Mouse (Mus musculus) myocyte (in vitro differentiated cells): ENCODE measurements around the gene Rcc2. TPM values are rescaled to one million over a fixed set of nuclear protein-coding genes. Genes with fewer than 3 reads are reported as not detected.

Experiments
- H3K27me3 ChIP-seq: one replicate; pipeline ENCODE4 v1.6.1; 2011; ENCODE audit not compliant: control insufficient read depth, insufficient read depth, insufficient read length
- H3K36me3 ChIP-seq: one replicate; pipeline ENCODE4 v1.6.1; 2011; ENCODE audit not compliant: control insufficient read depth, insufficient read depth
- H3K4me2 ChIP-seq: one replicate; pipeline ENCODE4 v1.6.1; 2011; ENCODE audit warnings: low read depth, control low read depth
- H3K4me3 ChIP-seq: one replicate; pipeline ENCODE4 v1.5.1; 2011; ENCODE audit warnings: mild to moderate bottlenecking, control low read depth, moderate library complexity
- H3K79me2 ChIP-seq: one replicate; pipeline ENCODE4 v1.6.1; 2011; ENCODE audit not compliant: control insufficient read depth, insufficient read depth
- H3ac ChIP-seq: one replicate; pipeline ENCODE4 v1.6.1; 2011; ENCODE audit not compliant: control insufficient read depth, insufficient read length
- CEBPB ChIP-seq: IDR thresholded peaks from 2 replicates; pipeline ENCODE4 v1.6.1; 2011; ENCODE audit warnings: mild to moderate bottlenecking, moderate library complexity; ENCODE audit not compliant: poor library complexity, insufficient read depth, severe bottlenecking
- E2F4 ChIP-seq: IDR thresholded peaks from one replicate; pipeline ENCODE4 v1.6.1; 2011; ENCODE audit warnings: mild to moderate bottlenecking, control low read depth, moderate library complexity; ENCODE audit not compliant: insufficient read depth
- MAX ChIP-seq: IDR thresholded peaks from one replicate; pipeline ENCODE4 v1.6.1; 2011; ENCODE audit warnings: low read depth, mild to moderate bottlenecking, control low read depth
- MYOD1 ChIP-seq, 3 experiments: IDR thresholded peaks; one replicate each; pipeline ENCODE4 v1.6.1; 2011; ENCODE audit warnings: control low read depth in 2 of 3, low read depth in 2 of 3, mild to moderate bottlenecking in 2 of 3, moderate library complexity in 1 of 3; ENCODE audit not compliant: insufficient read length in 2 of 3, control insufficient read depth in 1 of 3
- MYOG ChIP-seq, 3 experiments: IDR thresholded peaks; one replicate each; pipeline ENCODE4 v1.6.1; 2011; ENCODE audit warnings: control low read depth in 2 of 3, low read depth in 2 of 3, mild to moderate bottlenecking in 2 of 3; ENCODE audit not compliant: insufficient read length in 2 of 3, control insufficient read depth in 1 of 3, insufficient read depth in 1 of 3
- POLR2A ChIP-seq: IDR thresholded peaks from one replicate; pipeline ENCODE4 v1.6.1; 2011; ENCODE audit warnings: low read depth, mild to moderate bottlenecking, control low read depth, moderate library complexity; ENCODE audit not compliant: insufficient read length
- POLR2AphosphoS2 ChIP-seq: IDR thresholded peaks from one replicate; pipeline ENCODE4 v1.6.1; 2011; ENCODE audit warnings: low read depth, control low read depth; ENCODE audit not compliant: insufficient read length
- TCF12 ChIP-seq: IDR thresholded peaks from one replicate; pipeline ENCODE4 v1.6.1; 2011; ENCODE audit warnings: mild to moderate bottlenecking, control low read depth; ENCODE audit not compliant: poor library complexity, insufficient read depth, severe bottlenecking
- TCF3 ChIP-seq: IDR thresholded peaks from one replicate; pipeline ENCODE4 v1.6.1; 2011; ENCODE audit warnings: low read depth, control low read depth; ENCODE audit not compliant: insufficient read length
- USF1 ChIP-seq: IDR thresholded peaks from one replicate; pipeline ENCODE4 v1.6.1; 2011; ENCODE audit warnings: low read depth, mild to moderate bottlenecking, control low read depth, moderate library complexity
- polyA plus RNA-seq: library from polyadenylated mRNA; unstranded; fragments of >200 nt; fragmentation: generic; extraction: Trizol; gene quantifications from one replicate; pipeline ENCODE4 v1.2.1, GENCODE M21; 2012; ENCODE audit warnings: missing spikeins

Rcc2 gene
- 167 TPM for polyA plus RNA-seq

DNA sequence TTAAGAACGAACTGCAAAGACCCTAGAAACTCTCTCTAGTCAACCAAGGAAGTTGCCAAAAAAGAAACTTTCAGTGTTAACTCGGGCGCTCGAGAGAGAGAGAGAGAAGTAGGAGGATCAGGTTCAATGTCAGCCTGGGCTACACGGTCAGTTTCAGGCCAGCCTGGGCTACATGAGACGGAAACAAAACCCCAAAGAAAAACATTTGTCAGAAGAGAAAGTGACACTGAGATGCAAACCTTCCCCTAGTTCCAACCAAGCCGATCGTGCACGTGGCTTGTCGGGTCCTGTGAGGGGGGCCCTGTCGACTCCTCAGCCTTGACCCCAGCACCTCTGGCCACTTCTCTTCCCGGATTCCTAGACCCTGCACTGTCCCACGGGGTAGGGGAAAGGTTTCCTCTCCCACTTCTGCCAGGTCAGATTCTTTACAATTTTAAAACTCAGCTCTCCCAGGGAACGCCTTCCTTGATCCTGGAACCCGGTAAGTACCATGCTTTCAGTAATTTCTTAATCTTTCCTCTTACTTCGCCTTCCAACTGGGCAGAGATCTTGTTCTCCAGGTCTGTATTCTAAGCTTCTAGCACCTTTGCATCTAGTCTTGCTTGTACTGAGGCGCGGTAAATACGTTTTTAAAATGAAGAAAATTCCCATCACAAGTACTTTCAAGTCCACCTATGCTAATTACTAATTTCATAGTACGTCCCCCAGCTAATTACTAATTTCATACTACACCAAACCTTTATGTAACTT is at the start of gene Rcc2:
Rcc2 (plus strand) TSS at position 273 of the 750 bp plus-strand sequence.
- peak within 1 kb of the TSS; percentile 83 for H3K4me2 ChIP-seq
- H3ac ChIP-seq = peak within 1 kb of the TSS; percentile 84
- peak within 1 kb of the TSS; percentile 51 for H3K4me3 ChIP-seq
- H3K79me2 ChIP-seq = peaks cover 27% of the 10 kb centered on the region
- H3K36me3 ChIP-seq = no peaks in the 10 kb centered on the region
- TF ChIP-seq MAX (no peak), MYOD1 (IDR thresholded peaks at IDR 0.05; ENCODE audit: control insufficient read depth in 1 of 3, insufficient read length in 2 of 3, low read depth in 2 of 3) (no peak), MYOG (IDR thresholded peaks at IDR 0.05; ENCODE audit: control insufficient read depth in 1 of 3, insufficient read depth in 1 of 3, insufficient read length in 2 of 3, low read depth in 2 of 3) (no peak), POLR2A (peak; percentile 56), E2F4 (no peak), CEBPB (no peak), POLR2AphosphoS2 (peak; percentile 83)
- H3K27me3 ChIP-seq = no peaks in the 10 kb centered on the region

- no peaks in the 10 kb centered on the region for H3K27me3 ChIP-seq
- H3K36me3 ChIP-seq = no peaks in the 10 kb centered on the region
- H3ac ChIP-seq = no peak overlapping the region
- peak overlapping the region; percentile 48 for H3K4me2 ChIP-seq
- H3K4me3 ChIP-seq = no peak overlapping the region
- no peaks in the 10 kb centered on the region for H3K79me2 ChIP-seq
- TF ChIP-seq USF1 (peak; percentile 89), POLR2A (no peak), E2F4 (no peak), MYOD1 (IDR thresholded peaks at IDR 0.05; ENCODE audit: control insufficient read depth in 1 of 3, insufficient read length in 2 of 3, low read depth in 2 of 3) (no peak)
These were observed 46.3 kb upstream of the Rcc2 start for GRCm38 (mm10) chr4:140653835-140654583.

DNA sequence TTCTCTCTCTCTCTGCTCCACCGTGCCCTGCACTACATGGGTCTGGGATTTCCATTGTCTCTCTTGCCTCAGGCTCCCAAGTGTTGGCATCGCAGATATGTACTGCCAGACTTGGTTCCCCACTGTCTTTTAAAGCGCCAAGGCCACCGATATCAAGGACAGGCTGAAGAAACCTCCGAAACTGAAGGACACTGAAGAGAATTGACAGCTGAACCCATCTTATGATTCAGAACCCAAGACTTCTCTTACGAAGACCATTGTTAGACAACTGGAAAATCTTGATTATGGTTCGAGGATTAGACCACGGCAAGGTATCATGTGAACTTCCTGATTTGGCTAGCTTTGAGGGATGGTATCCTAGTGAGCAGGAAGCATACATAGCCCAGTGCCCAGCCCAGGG is 45.5 kb upstream of the Rcc2 start:
- TF ChIP-seq MYOD1 (IDR thresholded peaks at IDR 0.05; ENCODE audit: control insufficient read depth in 1 of 3, insufficient read length in 2 of 3, low read depth in 2 of 3) = peak; percentile 70 to 77 (median 71)
- no peak for TF ChIP-seq POLR2A
- Histone ChIP-seq H3K27me3 (no peaks in the 10 kb centered on the region), H3K4me3 (no peak overlapping the region), H3K4me2 (peak overlapping the region; percentile 48), H3K79me2 (no peaks in the 10 kb centered on the region), H3K36me3 (no peaks in the 10 kb centered on the region), H3ac (no peak overlapping the region)

- H3K79me2 ChIP-seq = no peaks in the 10 kb centered on the region
- peak overlapping the region; percentile 85 for H3K4me2 ChIP-seq
- no peaks in the 10 kb centered on the region for H3K36me3 ChIP-seq
- H3K27me3 ChIP-seq = no peaks in the 10 kb centered on the region
- TF ChIP-seq E2F4 (no peak), POLR2AphosphoS2 (no peak), MYOD1 (IDR thresholded peaks at IDR 0.05; ENCODE audit: control insufficient read depth in 1 of 3, insufficient read length in 2 of 3, low read depth in 2 of 3) (no peak), POLR2A (no peak), MYOG (IDR thresholded peaks at IDR 0.05; ENCODE audit: control insufficient read depth in 1 of 3, insufficient read depth in 1 of 3, insufficient read length in 2 of 3, low read depth in 2 of 3) (no peak)
- H3ac ChIP-seq = no peak overlapping the region
- H3K4me3 ChIP-seq = no peak overlapping the region
These were observed 43.8 kb upstream of the Rcc2 start for GRCm38 (mm10) chr4:140656529-140656928.

DNA sequence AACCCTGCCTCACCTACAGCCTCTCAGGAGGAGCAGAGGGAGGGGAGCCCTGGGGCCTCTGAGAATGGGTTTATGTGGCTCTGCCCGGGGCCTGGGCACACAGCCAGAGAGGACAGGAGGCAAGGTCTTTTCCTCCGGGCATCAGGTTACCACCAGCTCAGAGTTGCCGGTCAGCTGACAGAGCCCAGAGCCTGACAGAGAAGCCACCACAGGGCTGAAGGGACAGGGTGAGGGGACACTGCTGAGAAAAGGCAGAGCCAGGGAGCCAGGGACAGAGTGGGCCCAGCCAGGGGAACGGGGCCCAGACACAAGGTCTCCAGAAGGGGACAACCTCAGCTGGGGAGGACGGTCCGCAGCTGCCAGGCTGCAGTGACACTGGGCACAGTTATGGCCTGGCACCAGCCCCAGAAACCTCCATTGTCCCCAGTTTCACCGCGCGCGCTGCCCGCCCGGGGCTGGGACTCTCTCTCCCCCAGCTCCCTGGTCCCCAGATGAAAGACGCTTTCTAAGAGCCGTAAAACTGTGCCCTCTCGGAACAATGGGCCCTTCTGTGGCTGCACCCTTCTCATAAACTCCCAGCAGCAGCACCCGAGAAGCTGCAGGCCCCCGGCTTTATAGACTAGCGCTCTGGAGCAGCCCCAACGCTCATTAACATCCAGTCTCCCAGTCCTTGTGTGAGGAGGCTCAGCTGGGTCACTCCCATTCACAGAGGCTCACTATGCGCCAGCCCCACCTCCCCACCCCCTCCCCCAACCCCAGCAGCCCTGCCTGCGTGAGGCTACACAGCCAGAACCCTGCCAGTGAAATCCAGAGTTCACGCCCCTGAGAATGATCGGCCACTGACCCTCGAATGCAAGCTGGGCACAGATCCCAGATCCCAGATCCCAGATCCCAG is 42.4 kb upstream of the Rcc2 start:
- H3K36me3 ChIP-seq = no peaks in the 10 kb centered on the region
- peak overlapping the region; percentile 2 for H3ac ChIP-seq
- H3K4me2 ChIP-seq = peak overlapping the region; percentile 85
- peak in 2 of 3 experiments; percentile 46 to 70 for TF ChIP-seq MYOG (IDR thresholded peaks at IDR 0.05; ENCODE audit: control insufficient read depth in 1 of 3, insufficient read depth in 1 of 3, insufficient read length in 2 of 3, low read depth in 2 of 3)
- TF ChIP-seq POLR2AphosphoS2 = peak; percentile 78
- peak; percentile 73 for TF ChIP-seq POLR2A
- no peak for TF ChIP-seq TCF3
- TF ChIP-seq USF1 = peak; percentile 73
- no peak for TF ChIP-seq TCF12
- no peak for TF ChIP-seq MAX
- peak in 2 of 3 experiments; percentile 33 to 66 for TF ChIP-seq MYOD1 (IDR thresholded peaks at IDR 0.05; ENCODE audit: control insufficient read depth in 1 of 3, insufficient read length in 2 of 3, low read depth in 2 of 3)
- no peaks in the 10 kb centered on the region for H3K79me2 ChIP-seq
- H3K4me3 ChIP-seq = no peak overlapping the region
- no peaks in the 10 kb centered on the region for H3K27me3 ChIP-seq
